Mouse (Mus musculus): ENCODE data around the gene Rpl9-ps1. TPM values are rescaled to one million over a fixed set of nuclear protein-coding genes. Genes with fewer than 3 reads are reported as not detected.

Rpl9-ps1 gene
- polyA plus RNA-seq, 1 experiment = not detected

DNA sequence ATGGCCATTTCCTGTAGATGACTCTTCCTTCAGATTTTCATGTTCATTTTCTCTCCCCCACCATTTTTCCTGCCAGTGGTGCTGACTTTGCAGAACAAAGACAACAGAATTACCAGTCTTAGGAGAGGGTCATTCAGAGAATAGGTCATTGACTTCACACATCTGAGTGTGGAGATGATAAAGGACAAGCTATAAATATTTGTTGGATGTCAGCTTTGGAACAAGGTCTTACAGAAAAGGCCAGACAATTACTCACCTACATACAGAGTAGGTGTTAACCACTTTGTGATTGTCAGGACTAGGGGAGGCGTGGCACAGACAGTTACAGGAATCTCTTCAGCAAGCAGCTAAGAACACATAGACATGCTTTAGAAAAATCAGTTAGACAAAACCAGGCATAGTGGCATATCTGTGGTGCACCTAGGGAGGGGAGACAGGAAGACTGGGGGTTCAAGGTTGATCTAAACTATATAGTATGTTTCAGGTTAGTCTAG lies 8.6 kb downstream of the Rpl9-ps1 start:
- Histone ChIP-seq H3K4me3 (ENCODE audit: insufficient read depth, poor library complexity, severe bottlenecking) (no peak overlapping the region), H3K36me3 (ENCODE audit: control insufficient read depth, insufficient read depth) (no peaks in the 10 kb centered on the region), H3ac (ENCODE audit: control insufficient read depth, insufficient read length, low read depth) (no peak overlapping the region), H3K79me3 (ENCODE audit: low read depth) (no peaks in the 10 kb centered on the region), H3K79me2 (ENCODE audit: control insufficient read depth, insufficient read depth) (no peaks in the 10 kb centered on the region), H3K27me3 (ENCODE audit: control insufficient read depth, insufficient read depth, insufficient read length) (peaks cover 3% of the 10 kb centered on the region)
- TF ChIP-seq MYOD1 (IDR thresholded peaks at IDR 0.05; ENCODE audit: control insufficient read depth, insufficient read length, low read depth) (no peak), CTCF (IDR thresholded peaks at IDR 0.05; ENCODE audit: control insufficient read depth, insufficient read depth, insufficient read length) (no peak), MYOG (IDR thresholded peaks at IDR 0.05; ENCODE audit: control insufficient read depth, extremely low read depth, insufficient read length) (no peak), USF1 (IDR thresholded peaks at IDR 0.05; ENCODE audit: low read depth) (no peak), MAX (IDR thresholded peaks at IDR 0.05) (no peak), FOSL1 (IDR thresholded peaks at IDR 0.05; ENCODE audit: insufficient read depth, low read length, poor library complexity, severe bottlenecking) (no peak), CEBPB (IDR thresholded peaks at IDR 0.05; ENCODE audit: low read depth) (no peak)

DNA sequence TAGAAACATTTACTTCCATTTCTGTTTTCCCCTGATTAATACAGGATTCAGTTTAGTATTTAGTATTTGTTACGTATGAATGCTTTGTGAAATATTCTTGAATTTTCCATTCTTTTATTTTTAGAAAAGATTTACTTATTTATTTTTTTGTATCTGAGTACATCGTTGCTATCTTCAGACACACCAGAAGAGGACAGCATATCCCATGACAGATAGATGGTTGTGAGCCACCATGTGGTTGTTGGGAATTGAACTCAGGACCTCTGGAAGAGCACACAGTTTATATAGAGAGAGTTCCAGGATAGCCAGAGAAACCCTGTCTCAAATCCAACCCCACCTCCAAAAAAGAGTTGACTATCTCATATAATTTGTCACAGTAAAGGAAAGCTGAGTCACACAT lies 10.5 kb downstream of the Rpl9-ps1 start:
- Histone ChIP-seq H3K79me3 (ENCODE audit: low read depth) (no peaks in the 10 kb centered on the region), H3K4me3 (ENCODE audit: insufficient read depth, poor library complexity, severe bottlenecking) (no peak overlapping the region), H3ac (ENCODE audit: control insufficient read depth, insufficient read length, low read depth) (no peak overlapping the region), H3K36me3 (ENCODE audit: control insufficient read depth, insufficient read depth) (no peaks in the 10 kb centered on the region), H3K79me2 (ENCODE audit: control insufficient read depth, insufficient read depth) (no peaks in the 10 kb centered on the region), H3K27me3 (ENCODE audit: control insufficient read depth, insufficient read depth, insufficient read length) (no peaks in the 10 kb centered on the region)
- TF ChIP-seq CTCF (IDR thresholded peaks at IDR 0.05; ENCODE audit: control insufficient read depth, insufficient read depth, insufficient read length) (no peak), MYOG (IDR thresholded peaks at IDR 0.05; ENCODE audit: control insufficient read depth, extremely low read depth, insufficient read length) (no peak), FOSL1 (IDR thresholded peaks at IDR 0.05; ENCODE audit: insufficient read depth, low read length, poor library complexity, severe bottlenecking) (no peak), USF1 (IDR thresholded peaks at IDR 0.05; ENCODE audit: low read depth) (no peak), CEBPB (IDR thresholded peaks at IDR 0.05; ENCODE audit: low read depth) (no peak), MYOD1 (IDR thresholded peaks at IDR 0.05; ENCODE audit: control insufficient read depth, insufficient read length, low read depth) (no peak), MAX (IDR thresholded peaks at IDR 0.05) (no peak)

DNA sequence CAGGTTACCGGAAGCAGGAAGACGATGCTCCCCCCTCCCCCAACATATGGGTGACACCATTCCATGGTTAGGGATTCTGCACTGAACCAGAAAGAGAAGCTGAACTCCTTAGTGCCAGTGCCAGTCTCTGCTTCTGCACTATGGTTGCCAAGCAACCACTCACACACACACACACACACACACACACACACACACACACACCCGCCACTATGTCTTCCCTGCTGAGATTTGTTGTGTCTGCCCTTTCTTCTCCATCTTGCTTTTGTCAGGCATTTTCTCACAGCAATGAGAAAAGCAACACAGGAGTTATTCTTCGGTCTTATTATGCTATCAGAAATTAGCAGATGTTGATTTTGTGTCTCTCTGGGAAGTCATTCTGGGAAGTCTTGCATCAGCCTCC lies 11.0 kb downstream of the Rpl9-ps1 start:
- Histone ChIP-seq H3K79me3 (ENCODE audit: low read depth) (no peaks in the 10 kb centered on the region), H3K79me2 (ENCODE audit: control insufficient read depth, insufficient read depth) (no peaks in the 10 kb centered on the region), H3ac (ENCODE audit: control insufficient read depth, insufficient read length, low read depth) (no peak overlapping the region), H3K27me3 (ENCODE audit: control insufficient read depth, insufficient read depth, insufficient read length) (no peaks in the 10 kb centered on the region), H3K36me3 (ENCODE audit: control insufficient read depth, insufficient read depth) (no peaks in the 10 kb centered on the region), H3K4me3 (ENCODE audit: insufficient read depth, poor library complexity, severe bottlenecking) (no peak overlapping the region)
- TF ChIP-seq FOSL1 (IDR thresholded peaks at IDR 0.05; ENCODE audit: insufficient read depth, low read length, poor library complexity, severe bottlenecking) = no peak

DNA sequence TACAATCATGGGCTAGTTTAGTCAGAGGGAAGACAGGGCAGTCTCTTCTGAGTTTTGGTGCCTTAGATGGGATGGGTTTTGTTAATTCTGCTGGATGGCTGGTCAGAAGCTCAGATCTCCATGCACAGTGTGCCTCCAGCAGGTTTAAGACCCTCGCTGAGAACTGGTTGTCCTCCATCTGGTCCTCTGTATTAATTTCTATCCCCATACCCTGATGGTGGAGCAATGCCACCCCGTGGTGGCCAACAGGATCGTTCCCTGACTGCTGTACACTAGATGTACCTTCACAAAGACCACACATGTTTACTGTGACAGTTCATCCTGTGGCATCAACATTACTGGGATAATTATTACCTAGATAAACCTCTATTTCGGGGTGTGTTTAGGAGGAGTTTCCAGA lies 12.7 kb downstream of the Rpl9-ps1 start:
- TF ChIP-seq MAX (IDR thresholded peaks at IDR 0.05) = no peak
- peak; percentile 44 for TF ChIP-seq CTCF (IDR thresholded peaks at IDR 0.05; ENCODE audit: control insufficient read depth, insufficient read depth, insufficient read length)
- TF ChIP-seq MYOG (IDR thresholded peaks at IDR 0.05; ENCODE audit: control insufficient read depth, extremely low read depth, insufficient read length) = no peak
- H3K79me2 ChIP-seq (ENCODE audit: control insufficient read depth, insufficient read depth) = no peaks in the 10 kb centered on the region
- H3K4me3 ChIP-seq (ENCODE audit: insufficient read depth, poor library complexity, severe bottlenecking) = no peak overlapping the region
- no peaks in the 10 kb centered on the region for H3K79me3 ChIP-seq (ENCODE audit: low read depth)
- H3K27me3 ChIP-seq (ENCODE audit: control insufficient read depth, insufficient read depth, insufficient read length) = no peaks in the 10 kb centered on the region
- no peaks in the 10 kb centered on the region for H3K36me3 ChIP-seq (ENCODE audit: control insufficient read depth, insufficient read depth)
- no peak overlapping the region for H3ac ChIP-seq (ENCODE audit: control insufficient read depth, insufficient read length, low read depth)

DNA sequence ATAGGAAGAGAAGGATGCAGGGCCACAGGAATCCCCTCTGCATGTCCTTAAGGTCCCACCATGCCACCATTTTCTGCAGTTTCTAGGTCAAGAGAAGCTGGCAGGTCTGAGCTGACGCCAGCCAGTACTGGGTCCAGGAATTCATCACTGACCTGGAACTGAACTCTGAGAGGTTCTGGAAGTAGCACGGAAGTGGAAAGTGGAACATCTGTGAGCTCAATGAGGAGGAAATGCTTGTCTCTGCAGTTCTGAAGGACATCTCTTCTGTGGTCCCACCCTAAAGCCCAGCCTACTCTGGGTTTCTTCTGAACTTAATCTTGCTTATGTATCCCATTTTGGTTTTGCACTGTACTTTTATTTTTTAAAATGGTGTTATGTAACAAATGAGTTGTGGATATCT lies 14.4 kb downstream of the Rpl9-ps1 start:
- Histone ChIP-seq H3K4me3 (ENCODE audit: insufficient read depth, poor library complexity, severe bottlenecking) (no peak overlapping the region), H3K27me3 (ENCODE audit: control insufficient read depth, insufficient read depth, insufficient read length) (no peaks in the 10 kb centered on the region), H3K36me3 (ENCODE audit: control insufficient read depth, insufficient read depth) (no peaks in the 10 kb centered on the region), H3K79me3 (ENCODE audit: low read depth) (no peaks in the 10 kb centered on the region), H3ac (ENCODE audit: control insufficient read depth, insufficient read length, low read depth) (no peak overlapping the region), H3K79me2 (ENCODE audit: control insufficient read depth, insufficient read depth) (no peaks in the 10 kb centered on the region)
- TF ChIP-seq MYOG (IDR thresholded peaks at IDR 0.05; ENCODE audit: control insufficient read depth, extremely low read depth, insufficient read length) (no peak), CEBPB (IDR thresholded peaks at IDR 0.05; ENCODE audit: low read depth) (no peak), CTCF (IDR thresholded peaks at IDR 0.05; ENCODE audit: control insufficient read depth, insufficient read depth, insufficient read length) (no peak), USF1 (IDR thresholded peaks at IDR 0.05; ENCODE audit: low read depth) (no peak), MYOD1 (IDR thresholded peaks at IDR 0.05; ENCODE audit: control insufficient read depth, insufficient read length, low read depth) (no peak), FOSL1 (IDR thresholded peaks at IDR 0.05; ENCODE audit: insufficient read depth, low read length, poor library complexity, severe bottlenecking) (no peak), MAX (IDR thresholded peaks at IDR 0.05) (no peak)

DNA sequence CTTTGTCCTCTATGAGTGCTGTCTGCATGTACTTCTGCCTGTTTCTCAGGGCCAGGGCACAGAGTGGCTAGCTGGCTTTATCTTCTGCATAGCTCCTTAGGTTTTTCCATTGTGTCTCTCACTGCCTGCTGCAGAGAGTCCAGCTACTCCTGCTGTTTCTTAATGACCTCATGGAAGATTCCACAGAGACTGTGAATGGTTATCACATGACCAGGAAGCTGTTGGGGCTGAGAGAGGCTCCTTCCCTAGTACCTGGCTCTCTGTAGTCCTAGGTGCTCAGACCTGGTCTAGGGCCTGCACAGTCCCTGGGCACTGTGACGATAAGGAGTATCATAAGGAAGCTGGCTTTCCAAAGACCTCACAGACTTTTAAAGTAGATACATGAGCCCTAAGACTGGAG lies 14.8 kb downstream of the Rpl9-ps1 start:
- TF ChIP-seq FOSL1 (IDR thresholded peaks at IDR 0.05; ENCODE audit: insufficient read depth, low read length, poor library complexity, severe bottlenecking) (no peak), MYOD1 (IDR thresholded peaks at IDR 0.05; ENCODE audit: control insufficient read depth, insufficient read length, low read depth) (no peak), MAX (IDR thresholded peaks at IDR 0.05) (no peak), CTCF (IDR thresholded peaks at IDR 0.05; ENCODE audit: control insufficient read depth, insufficient read depth, insufficient read length) (no peak), MYOG (IDR thresholded peaks at IDR 0.05; ENCODE audit: control insufficient read depth, extremely low read depth, insufficient read length) (no peak), USF1 (IDR thresholded peaks at IDR 0.05; ENCODE audit: low read depth) (no peak), CEBPB (IDR thresholded peaks at IDR 0.05; ENCODE audit: low read depth) (no peak)
- Histone ChIP-seq H3ac (ENCODE audit: control insufficient read depth, insufficient read length, low read depth) (no peak overlapping the region), H3K79me3 (ENCODE audit: low read depth) (no peaks in the 10 kb centered on the region), H3K4me3 (ENCODE audit: insufficient read depth, poor library complexity, severe bottlenecking) (no peak overlapping the region), H3K79me2 (ENCODE audit: control insufficient read depth, insufficient read depth) (no peaks in the 10 kb centered on the region), H3K27me3 (ENCODE audit: control insufficient read depth, insufficient read depth, insufficient read length) (no peaks in the 10 kb centered on the region), H3K36me3 (ENCODE audit: control insufficient read depth, insufficient read depth) (no peaks in the 10 kb centered on the region)

Data from C2C12 (cell line).